Mouse (Mus musculus) gastrocnemius, adult 2 months (tissue): Measurements from ENCODE around the gene Hif3a. TPM values are rescaled to one million over a fixed set of nuclear protein-coding genes. Genes with fewer than 3 reads are reported as not detected.

Source experiments
- DNase-seq: peaks from one replicate; pipeline ENCODE4 v3.0.0; 2022
- H3K27ac ChIP-seq: fragments of 200-600 bp; 2 replicates; pipeline ENCODE4 v1.8.1; 2022; ENCODE audit warnings: mild to moderate bottlenecking
- H3K4me3 ChIP-seq: fragments of 200-600 bp; 2 replicates; pipeline ENCODE4 v1.8.1; 2022; ENCODE audit warnings: mild to moderate bottlenecking, moderate library complexity
- CTCF ChIP-seq: fragments of 200-600 bp; IDR thresholded peaks from 2 replicates; pipeline ENCODE4 v1.8.1; 2022; ENCODE audit warnings: antibody characterized with exemption, mild to moderate bottlenecking, moderate library complexity
- intact Hi-C: fragments of 180-260 bp; cut with DNase I; formaldehyde crosslinking; loops from one replicate; pipeline ENCODE4 v1.15.1; 2025
- total RNA-seq, 2 experiments: library from RNA; stranded (reverse); gene quantifications; 2 replicates each; pipeline ENCODE4 v1.2.3; 2021

Gene Hif3a
- total RNA-seq, 2 experiments from 2014 or later, result 0.84 to 1.6 TPM

DNA sequence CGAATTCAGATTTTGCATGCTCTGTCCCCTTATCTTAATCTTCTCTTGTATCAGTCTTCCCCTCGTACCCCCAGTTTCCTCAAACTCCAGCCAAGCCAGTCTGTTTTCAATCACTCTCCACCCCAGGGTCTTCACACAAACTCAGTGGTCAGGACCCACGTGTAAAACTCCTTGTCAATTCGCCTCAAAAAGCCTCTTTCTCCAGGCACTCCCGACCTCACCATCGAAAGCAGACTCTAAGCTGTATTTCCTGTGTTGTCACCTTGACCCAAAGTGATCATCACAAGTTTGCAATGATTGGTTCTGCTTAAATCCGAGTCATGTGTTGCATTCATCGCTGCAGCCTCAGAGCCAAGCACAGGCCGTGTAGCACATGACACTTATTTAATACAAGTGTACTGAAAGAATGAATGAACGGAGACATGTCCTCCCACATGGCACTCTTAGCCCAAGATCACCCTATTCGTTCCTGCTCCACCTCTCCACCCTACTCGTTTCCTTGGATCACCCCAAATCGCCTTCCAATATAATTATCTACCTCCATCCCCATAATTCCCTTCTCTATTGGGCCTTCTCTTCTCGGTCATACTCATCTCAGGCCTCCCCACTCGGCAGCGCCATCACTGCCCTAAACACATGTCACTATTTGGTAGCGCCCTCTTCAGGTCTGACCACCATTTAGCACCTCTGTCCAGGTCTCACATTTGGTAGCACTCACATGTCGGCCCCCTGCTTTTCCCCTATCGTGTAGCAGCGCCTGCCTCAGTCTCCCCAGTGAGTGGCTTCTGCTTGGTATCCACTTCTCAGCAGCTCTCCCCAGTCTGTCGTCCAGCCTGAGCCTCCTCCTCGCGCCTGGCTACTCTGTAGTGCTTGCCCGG, 35.3 kb downstream of the Hif3a start:
- H3K27ac ChIP-seq, result peak overlapping the region; percentile 98
- intact Hi-C loops, result no loop called here
- peak; percentile 7 for DNase-seq
- peak; percentile 61 for TF ChIP-seq CTCF
- H3K4me3 ChIP-seq, result peak overlapping the region; percentile 87

DNA sequence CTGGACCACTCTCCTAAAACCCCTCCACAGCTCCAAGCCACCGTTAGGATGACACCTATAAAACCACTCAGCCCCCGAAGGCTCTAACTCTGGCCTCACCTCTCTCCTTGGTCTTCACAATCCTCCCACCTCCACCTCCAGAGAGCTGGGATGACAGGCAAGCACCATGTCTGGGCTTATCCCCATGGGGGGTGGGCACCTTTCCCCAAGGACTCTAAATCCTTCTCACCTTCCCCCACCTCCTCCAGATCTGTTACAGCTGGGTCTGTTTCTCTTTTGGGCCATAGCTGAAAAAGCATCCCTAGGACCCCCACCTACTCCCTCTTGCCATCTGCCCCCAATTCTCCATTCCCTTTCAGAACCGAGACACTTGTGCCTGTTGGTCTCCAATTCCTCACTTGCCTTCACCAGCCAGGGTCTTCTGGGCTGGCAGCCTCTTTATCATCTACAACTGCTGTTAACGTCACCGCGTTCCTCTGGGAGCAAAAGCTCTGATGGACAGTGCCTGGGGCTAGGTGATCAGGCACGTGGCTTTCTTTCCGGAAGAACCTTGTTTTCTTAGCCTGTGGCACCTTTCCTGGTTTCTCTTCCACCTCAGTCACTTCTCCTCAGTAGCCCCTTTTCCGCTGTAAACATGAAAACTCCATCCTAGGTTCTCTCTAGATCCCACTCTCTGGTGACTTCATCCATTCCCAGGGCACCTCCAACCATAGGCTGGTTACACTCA, 36.2 kb downstream of the Hif3a start:
- peak overlapping the region; percentile 87 for H3K4me3 ChIP-seq
- no peak for TF ChIP-seq CTCF
- intact Hi-C loops, result no loop called here

DNA sequence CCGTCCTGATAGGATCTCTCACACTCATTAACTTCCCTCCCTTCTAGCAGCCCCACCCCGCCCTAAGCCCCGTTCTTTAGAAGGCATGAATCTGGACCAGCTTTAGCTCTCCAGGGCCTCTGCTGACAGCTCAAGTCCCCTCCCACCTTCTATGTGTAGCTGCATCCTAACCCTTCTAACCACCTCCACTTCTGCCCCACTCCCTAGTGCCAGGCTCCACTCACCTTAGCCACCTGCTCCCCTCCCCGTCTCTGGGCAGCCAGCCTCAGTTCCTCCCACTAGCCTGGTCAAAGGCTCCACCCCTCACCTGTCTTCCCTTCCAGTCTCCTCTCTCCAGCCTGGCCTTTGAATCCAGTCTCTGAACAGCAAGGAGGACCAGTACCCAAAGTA, 36.7 kb downstream of the Hif3a start:
- Histone ChIP-seq H3K4me3 (peak overlapping the region; percentile 87; the same call in 1 of the 2 replicates), H3K27ac (peak overlapping the region; percentile 80)
- no peak for DNase-seq
- TF ChIP-seq CTCF, result no peak
- intact Hi-C loops, result no loop called here

More for the DNA sequence above, 36.2 kb downstream of the Hif3a start:
- DNase-seq, result peak; percentile 14
- peak overlapping the region; percentile 98 for H3K27ac ChIP-seq

DNA sequence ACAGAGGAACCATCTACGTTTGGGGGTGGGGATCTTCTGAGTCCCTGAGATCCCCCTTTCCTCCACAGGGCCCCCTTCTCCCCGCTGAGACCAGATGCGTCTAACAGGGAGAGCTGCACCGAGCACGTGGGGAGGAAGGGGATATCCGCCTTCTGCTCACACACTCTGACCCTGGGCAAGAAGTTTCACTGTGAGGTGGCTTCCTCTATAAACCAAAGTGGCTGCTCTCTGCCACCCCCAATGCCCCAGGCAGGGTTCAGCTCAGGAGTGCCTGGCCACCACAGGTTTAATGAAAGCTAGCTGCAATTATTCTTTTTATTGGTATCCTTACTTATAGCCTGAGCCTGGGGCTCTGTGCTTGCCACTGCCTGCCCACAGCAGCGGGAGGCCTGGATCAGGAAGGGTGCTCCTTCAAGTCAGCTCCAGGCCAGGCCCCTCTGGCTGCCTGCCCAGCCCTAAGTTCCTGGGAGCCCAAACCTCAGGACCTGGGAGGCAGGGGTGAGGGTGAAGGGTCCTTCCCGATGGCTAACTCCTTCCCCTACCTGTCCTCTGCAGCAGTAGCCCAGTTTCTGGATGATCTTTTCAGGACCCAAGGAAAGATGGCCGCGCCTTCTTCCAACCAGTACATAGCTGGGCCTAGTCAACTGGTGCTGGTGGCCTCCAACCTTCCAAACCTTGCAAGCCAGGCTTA, 37.3 kb downstream of the Hif3a start:
- intact Hi-C loops, result no loop called here

DNA sequence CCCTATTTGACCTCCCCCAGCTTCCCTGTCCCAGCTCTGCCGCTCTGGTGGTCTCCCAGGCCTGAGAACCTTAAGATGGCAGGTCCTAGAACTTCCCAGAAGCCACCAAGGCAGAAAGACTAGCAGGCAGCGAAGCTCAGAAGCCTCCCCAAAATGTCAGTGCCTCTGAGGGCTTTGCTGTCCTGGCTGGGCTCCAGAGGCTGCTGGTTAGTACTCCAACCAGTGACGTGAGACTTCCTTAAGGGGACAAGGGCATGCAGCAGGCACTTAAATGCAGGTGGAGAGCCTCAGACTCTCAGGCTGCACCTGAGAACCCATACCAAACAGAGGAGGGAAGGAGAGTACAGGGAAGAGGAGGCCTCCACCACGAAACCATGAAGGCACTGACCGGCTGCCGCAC, 38.1 kb downstream of the Hif3a start:
- intact Hi-C loops, result no loop called here
- TF ChIP-seq CTCF, result no peak
- peak overlapping the region; percentile 80 for H3K27ac ChIP-seq
- H3K4me3 ChIP-seq, result peak overlapping the region; percentile 45
- peak; percentile 56 for DNase-seq

More for the DNA sequence above, 37.3 kb downstream of the Hif3a start:
- no peak for TF ChIP-seq CTCF
- peak; percentile 40 for DNase-seq
- peak overlapping the region; percentile 45 for H3K4me3 ChIP-seq
- H3K27ac ChIP-seq, result peak overlapping the region; percentile 80

DNA sequence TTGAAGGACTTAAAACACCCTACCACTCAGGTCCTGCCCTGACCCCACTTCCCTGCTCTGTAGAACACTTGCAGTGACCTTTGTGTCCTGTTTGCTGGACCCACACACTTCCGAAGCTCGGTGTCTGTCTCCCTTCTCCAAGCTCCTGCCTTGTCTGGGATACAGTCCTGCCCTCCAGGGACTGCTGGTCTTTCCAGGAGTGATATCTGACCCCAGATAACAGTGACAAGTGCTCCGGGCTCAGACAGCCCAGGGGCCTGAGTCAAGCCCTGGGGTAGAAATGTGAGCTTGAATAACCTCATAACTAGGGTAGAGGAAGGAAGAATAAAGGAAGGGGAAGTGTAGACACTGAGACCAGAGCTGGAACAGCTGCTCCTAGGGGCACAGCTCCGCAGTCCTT, 38.5 kb downstream of the Hif3a start:
- H3K27ac ChIP-seq, result peak overlapping the region; percentile 80
- intact Hi-C loops, result no loop called here
- DNase-seq, result peak; percentile 43
- H3K4me3 ChIP-seq, result peak overlapping the region; percentile 45
- TF ChIP-seq CTCF, result no peak

DNA sequence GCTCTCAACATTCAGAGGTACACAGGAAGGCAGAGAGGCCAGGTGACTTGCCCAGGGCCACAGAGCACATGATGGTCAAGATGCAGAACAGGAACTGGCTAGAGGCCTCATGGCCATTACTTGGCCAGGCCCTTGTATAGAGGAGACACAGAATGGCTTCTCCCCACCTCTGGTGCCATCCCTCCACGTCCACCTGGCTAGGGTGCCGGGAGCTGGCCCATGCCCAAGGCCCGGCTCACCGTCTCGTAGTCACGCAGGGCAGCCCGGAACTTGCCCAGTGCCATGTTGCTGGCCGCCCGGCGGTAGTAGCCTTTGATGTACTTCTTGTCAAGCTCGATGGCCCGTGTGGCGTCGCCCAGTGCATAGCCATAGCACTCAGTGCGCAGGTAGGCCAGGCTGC, 40.1 kb downstream of the Hif3a start:
- Histone ChIP-seq H3K4me3 (no peak overlapping the region), H3K27ac (peak overlapping the region; percentile 80; the same call in 1 of the 2 replicates)
- no peak for TF ChIP-seq CTCF
- DNase-seq, result peak; percentile 30
- intact Hi-C loops, result no loop called here

DNA sequence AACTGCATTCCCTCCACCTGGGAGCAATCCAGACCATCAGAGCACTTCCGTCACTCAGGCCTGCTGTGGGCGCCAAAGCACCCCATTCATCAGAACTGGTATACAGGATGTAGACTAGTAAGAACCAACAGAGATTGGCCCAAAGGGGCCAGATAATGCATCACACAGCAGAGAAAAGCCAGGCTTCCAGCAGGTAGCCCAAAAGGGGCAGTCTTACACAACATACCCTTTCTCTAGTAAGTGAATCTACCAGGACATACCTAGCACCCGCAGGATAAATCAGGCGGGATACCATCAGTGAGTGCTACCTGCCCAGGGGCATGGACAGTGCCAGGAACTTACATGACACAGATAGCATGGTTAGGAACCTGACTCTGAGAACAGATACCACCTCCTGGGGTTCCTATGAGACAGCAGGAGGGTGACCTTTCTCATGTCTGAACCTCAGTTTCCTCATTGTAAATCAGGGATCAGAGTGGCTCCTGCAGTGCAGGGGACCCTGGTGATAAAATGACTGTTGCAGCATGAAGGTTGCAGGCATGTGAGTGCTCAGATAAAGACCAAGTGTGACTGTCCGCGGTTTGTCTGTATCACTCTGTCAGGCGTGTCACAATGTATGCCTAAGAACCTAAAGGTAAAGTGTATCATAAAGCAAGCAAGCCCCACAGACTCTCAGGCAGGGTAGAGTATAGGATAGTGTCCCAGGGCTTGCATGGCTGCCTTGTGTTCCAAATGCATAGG, 42.6 kb downstream of the Hif3a start:
- Histone ChIP-seq H3K27ac (no peak overlapping the region), H3K4me3 (no peak overlapping the region)
- intact Hi-C loops, result no loop called here
- no peak for TF ChIP-seq CTCF
- DNase-seq, result peak; percentile 26

DNA sequence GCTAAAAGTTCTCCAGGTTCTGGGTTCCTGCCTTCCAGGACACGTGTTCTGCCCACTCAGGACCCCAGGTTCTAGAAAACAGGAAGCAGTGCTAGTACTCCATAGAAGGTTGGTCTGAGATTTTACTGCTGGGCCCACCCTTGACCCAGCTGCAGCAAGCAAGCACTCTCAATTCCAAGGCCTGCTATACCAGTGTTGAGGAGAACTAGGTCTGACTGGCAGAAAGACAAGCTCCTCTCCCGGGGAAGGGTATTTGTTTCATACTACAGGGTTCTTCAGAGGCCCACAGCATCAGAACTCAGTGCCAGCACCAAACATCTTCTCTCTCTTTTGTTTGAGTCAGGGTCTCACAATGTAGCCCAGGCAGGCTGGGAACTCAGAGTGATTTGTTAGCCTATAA, 44.3 kb downstream of the Hif3a start:
- DNase-seq, result peak; percentile 15
- intact Hi-C loops, result no loop called here
- Histone ChIP-seq H3K4me3 (no peak overlapping the region), H3K27ac (peak overlapping the region; percentile 75)
- TF ChIP-seq CTCF, result no peak

DNA sequence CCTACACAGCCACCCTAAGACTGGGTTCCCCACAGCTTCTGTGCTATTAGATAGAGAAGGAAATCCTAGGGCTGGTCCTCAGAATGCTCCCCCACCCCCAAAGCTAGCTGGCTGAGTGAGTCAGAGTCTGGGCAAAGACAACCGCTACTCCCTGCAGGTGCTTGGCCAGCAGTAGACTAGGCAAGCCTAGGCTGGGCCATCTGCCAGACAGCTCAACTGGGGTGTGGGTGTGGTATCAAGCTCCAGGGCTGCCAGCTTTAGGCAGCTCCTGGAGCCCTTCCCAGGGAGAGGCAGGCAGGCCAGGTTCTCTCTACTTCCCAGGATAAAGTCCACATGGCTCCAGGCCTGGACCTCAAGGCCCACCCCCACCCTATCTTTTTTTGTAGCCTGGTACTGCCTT, 45.2 kb downstream of the Hif3a start:
- intact Hi-C loops, result no loop called here
- H3K4me3 ChIP-seq, result no peak overlapping the region
- H3K27ac ChIP-seq, result peak overlapping the region; percentile 75
- peak; percentile 98 for DNase-seq
- no peak for TF ChIP-seq CTCF

DNA sequence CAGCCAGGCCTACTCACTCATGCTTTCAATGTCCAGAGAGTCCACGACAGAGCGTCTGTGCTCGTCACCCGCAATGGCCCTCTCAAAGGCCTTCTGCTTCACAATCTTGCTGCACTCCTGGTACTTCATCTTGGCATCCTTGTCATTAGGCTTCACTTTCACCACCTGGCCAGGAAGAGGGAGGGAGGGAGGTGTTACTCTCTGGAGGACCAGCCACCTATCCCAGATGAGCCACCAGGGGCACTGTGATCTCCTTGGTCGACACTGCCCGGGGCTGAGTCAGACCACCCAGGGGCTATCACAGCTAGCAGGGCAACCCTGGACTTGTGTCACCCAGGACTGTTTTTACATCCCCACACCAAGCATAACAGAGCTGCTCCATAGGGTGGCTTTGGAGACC, 46.8 kb downstream of the Hif3a start:
- TF ChIP-seq CTCF, result peak; percentile 21; the same call in 1 of the 2 replicates

More for the DNA sequence above, 46.8 kb downstream of the Hif3a start:
- peak overlapping the region; percentile 75; the same call in 1 of the 2 replicates for H3K27ac ChIP-seq
- H3K4me3 ChIP-seq, result no peak overlapping the region
- intact Hi-C loops, result no loop called here
- DNase-seq, result no peak
